Mouse (Mus musculus): ENCODE results near the gene Krtap5-3. TPM values are rescaled to one million over a fixed set of nuclear protein-coding genes. Genes with fewer than 3 reads are reported as not detected.
"Not testable (repeated sequence)": the region's sequence is repeated elsewhere in the genome, so short reads cannot be mapped to it uniquely, and the experiment has no call there.

The Krtap5-3 gene
- polyA plus RNA-seq, 1 experiment from 2014 or later: not detected

- not testable (repeated sequence) for ATAC-seq (replicated peaks; ENCODE audit: insufficient number of reproducible peaks, low FRiP score, low TSS enrichment); H3K9me3 ChIP-seq (replicated peaks; ENCODE audit: control insufficient read depth, low read length); H3K9ac ChIP-seq (ENCODE audit: low read depth, low read length); H3K27ac ChIP-seq (ENCODE audit: low read depth, low read length); H3K4me2 ChIP-seq; H3K4me1 ChIP-seq (ENCODE audit: control insufficient read depth, insufficient read depth, low read length); H3K27me3 ChIP-seq (ENCODE audit: control insufficient read depth, insufficient read depth, low read length); H3K36me3 ChIP-seq (ENCODE audit: control insufficient read depth, insufficient read depth, low read length); H3K4me3 ChIP-seq (ENCODE audit: low read depth, low read length)
- 57% methylated on average over 3 of the region's 3 CpGs for WGBS (ENCODE audit: insufficient replicate concordance)
These were observed 28.7 kb downstream of the Krtap5-3 start, which contains the start of gene Krtap5-5 for GRCm38 (mm10) chr7:142229871-142230270. TSS of gene Krtap5-5 (minus strand) at chr7:142229971.

- H3K27me3 ChIP-seq (ENCODE audit: control insufficient read depth, insufficient read depth, low read length): no peaks in the 10 kb centered on the region
- H3K9ac ChIP-seq (ENCODE audit: low read depth, low read length): no peak overlapping the region
- H3K9me3 ChIP-seq (replicated peaks; ENCODE audit: control insufficient read depth, low read length): peaks cover 7% of the 10 kb centered on the region
- H3K4me3 ChIP-seq (ENCODE audit: low read depth, low read length): no peak overlapping the region
- no peak for ATAC-seq (replicated peaks; ENCODE audit: insufficient number of reproducible peaks, low FRiP score, low TSS enrichment)
- no peak overlapping the region for H3K27ac ChIP-seq (ENCODE audit: low read depth, low read length)
- no peaks in the 10 kb centered on the region for H3K4me1 ChIP-seq (ENCODE audit: control insufficient read depth, insufficient read depth, low read length)
- no peak overlapping the region for H3K4me2 ChIP-seq
- H3K36me3 ChIP-seq (ENCODE audit: control insufficient read depth, insufficient read depth, low read length): no peaks in the 10 kb centered on the region
- 37% methylated on average over 1 of the region's 1 CpGs for WGBS (ENCODE audit: insufficient replicate concordance)
These were observed 30.4 kb downstream of the Krtap5-3 start for GRCm38 (mm10) chr7:142231540-142231939.

- no peaks in the 10 kb centered on the region for H3K36me3 ChIP-seq (ENCODE audit: control insufficient read depth, insufficient read depth, low read length)
- H3K27me3 ChIP-seq (ENCODE audit: control insufficient read depth, insufficient read depth, low read length): peaks cover 2% of the 10 kb centered on the region; the same call in 1 of the 2 replicates
- peaks cover 3% of the 10 kb centered on the region; the same call in 1 of the 2 replicates for H3K9me3 ChIP-seq (replicated peaks; ENCODE audit: control insufficient read depth, low read length)
- no peak for ATAC-seq (replicated peaks; ENCODE audit: insufficient number of reproducible peaks, low FRiP score, low TSS enrichment)
- no peak within 1 kb of the TSS for H3K9ac ChIP-seq (ENCODE audit: low read depth, low read length)
- H3K4me3 ChIP-seq (ENCODE audit: low read depth, low read length): no peak within 1 kb of the TSS
- H3K27ac ChIP-seq (ENCODE audit: low read depth, low read length): no peak within 1 kb of the TSS
- no peak within 1 kb of the TSS for H3K4me2 ChIP-seq
- no peaks in the 10 kb centered on the region for H3K4me1 ChIP-seq (ENCODE audit: control insufficient read depth, insufficient read depth, low read length)
- WGBS (ENCODE audit: insufficient replicate concordance): 35% methylated on average over 2 of the region's 2 CpGs
These were observed 39.8 kb downstream of the Krtap5-3 start, which contains the start of gene Gm40460 for GRCm38 (mm10) chr7:142240978-142241377. TSS of gene Gm40460 (minus strand) at chr7:142241078.

- no peaks in the 10 kb centered on the region for H3K36me3 ChIP-seq (ENCODE audit: control insufficient read depth, insufficient read depth, low read length)
- 0% methylated on average over 1 of the region's 1 CpGs for whole genome bisulfite sequencing (ENCODE audit: insufficient replicate concordance)
- ATAC-seq (replicated peaks; ENCODE audit: insufficient number of reproducible peaks, low FRiP score, low TSS enrichment): no peak
These were observed 48.7 kb downstream of the Krtap5-3 start for GRCm38 (mm10) chr7:142249824-142250223.

More at GRCm38 (mm10) chr7:142249824-142250223, 48.7 kb downstream of the Krtap5-3 start:
- no peaks in the 10 kb centered on the region for H3K27me3 ChIP-seq (ENCODE audit: control insufficient read depth, insufficient read depth, low read length)
- no peak overlapping the region for H3K9ac ChIP-seq (ENCODE audit: low read depth, low read length)
- H3K9me3 ChIP-seq (replicated peaks; ENCODE audit: control insufficient read depth, low read length): no peaks in the 10 kb centered on the region
- H3K4me1 ChIP-seq (ENCODE audit: control insufficient read depth, insufficient read depth, low read length): no peaks in the 10 kb centered on the region
- H3K4me2 ChIP-seq: no peak overlapping the region
- no peak overlapping the region for H3K27ac ChIP-seq (ENCODE audit: low read depth, low read length)
- H3K4me3 ChIP-seq (ENCODE audit: low read depth, low read length): no peak overlapping the region

Other genes starting within 250 kb of the Krtap5-3 start
- 48.3 and 50.3 TPM in 2 replicates for gene Mob2, start 140.3 kb upstream of the Krtap5-3 start, polyA plus RNA-seq (2014; fragmentation: Nextera tagmentation; extraction: Ambion mirVana)
- gene Dusp8, start 105.5 kb upstream of the Krtap5-3 start, polyA plus RNA-seq (2014; fragmentation: Nextera tagmentation; extraction: Ambion mirVana): 9.6 and 10.1 TPM in 2 replicates
- not detected in 2 replicates for gene Gm45618, start 80.6 kb upstream of the Krtap5-3 start, polyA plus RNA-seq (2014; fragmentation: Nextera tagmentation; extraction: Ambion mirVana)
- not detected in 2 replicates for gene Gm39115, start 65.3 kb upstream of the Krtap5-3 start, polyA plus RNA-seq (2014; fragmentation: Nextera tagmentation; extraction: Ambion mirVana)
- not detected in 2 replicates for gene Gm45337, start 56.8 kb upstream of the Krtap5-3 start, polyA plus RNA-seq (2014; fragmentation: Nextera tagmentation; extraction: Ambion mirVana)
- not detected in 2 replicates for gene Gm29735, start 44.3 kb upstream of the Krtap5-3 start, polyA plus RNA-seq (2014; fragmentation: Nextera tagmentation; extraction: Ambion mirVana)
- not detected in 2 replicates for gene Gm4553, start 35.6 kb upstream of the Krtap5-3 start, polyA plus RNA-seq (2014; fragmentation: Nextera tagmentation; extraction: Ambion mirVana)
- not detected in 2 replicates for gene Krtap5-2, start 25.4 kb upstream of the Krtap5-3 start, polyA plus RNA-seq (2014; fragmentation: Nextera tagmentation; extraction: Ambion mirVana)
- not detected in 2 replicates for gene Gm10153, start 11.0 kb upstream of the Krtap5-3 start, polyA plus RNA-seq (2014; fragmentation: Nextera tagmentation; extraction: Ambion mirVana)
- not detected in 2 replicates for gene Gm7579, start 10.5 kb downstream of the Krtap5-3 start, polyA plus RNA-seq (2014; fragmentation: Nextera tagmentation; extraction: Ambion mirVana)
- not detected in 2 replicates for gene Krtap5-5, start 28.6 kb downstream of the Krtap5-3 start, polyA plus RNA-seq (2014; fragmentation: Nextera tagmentation; extraction: Ambion mirVana)
- gene Gm40460, start 39.7 kb downstream of the Krtap5-3 start, polyA plus RNA-seq (2014; fragmentation: Nextera tagmentation; extraction: Ambion mirVana): not detected in 2 replicates
- not detected in 2 replicates for gene Gm2431, start 57.0 kb downstream of the Krtap5-3 start, polyA plus RNA-seq (2014; fragmentation: Nextera tagmentation; extraction: Ambion mirVana)
- gene Gm4559, start 73.0 kb downstream of the Krtap5-3 start, polyA plus RNA-seq (2014; fragmentation: Nextera tagmentation; extraction: Ambion mirVana): not detected in 2 replicates
- gene Krtap5-1, start 95.8 kb downstream of the Krtap5-3 start, polyA plus RNA-seq (2014; fragmentation: Nextera tagmentation; extraction: Ambion mirVana): not detected in 2 replicates
- gene Krtap5-4, start 102.2 kb downstream of the Krtap5-3 start, polyA plus RNA-seq (2014; fragmentation: Nextera tagmentation; extraction: Ambion mirVana): 0.26 TPM in 1 of 2 replicates, not detected in the other
- gene Ifitm10, start 172.4 kb downstream of the Krtap5-3 start, polyA plus RNA-seq (2014; fragmentation: Nextera tagmentation; extraction: Ambion mirVana): 7.6 and 8.3 TPM in 2 replicates
- 1.9 TPM in 1 of 2 replicates, not detected in the other for gene Gm49369, start 181.3 kb downstream of the Krtap5-3 start, polyA plus RNA-seq (2014; fragmentation: Nextera tagmentation; extraction: Ambion mirVana)
- 378 and 446 TPM in 2 replicates for gene Ctsd, start 186.7 kb downstream of the Krtap5-3 start, polyA plus RNA-seq (2014; fragmentation: Nextera tagmentation; extraction: Ambion mirVana)
- 0.26 and 0.31 TPM in 2 replicates for gene Syt8, start 233.5 kb downstream of the Krtap5-3 start, polyA plus RNA-seq (2014; fragmentation: Nextera tagmentation; extraction: Ambion mirVana)
- gene Tnni2, start 240.4 kb downstream of the Krtap5-3 start, polyA plus RNA-seq (2014; fragmentation: Nextera tagmentation; extraction: Ambion mirVana): 46.1 and 51.6 TPM in 2 replicates